Mouse (Mus musculus) myocyte (in vitro differentiated cells): ENCODE data around the gene Krt77. TPM values are rescaled to one million over a fixed set of nuclear protein-coding genes. Genes with fewer than 3 reads are reported as not detected.

Source experiments
- H3K27me3 ChIP-seq: one replicate; pipeline ENCODE4 v1.6.1; 2011; ENCODE audit not compliant: control insufficient read depth, insufficient read depth, insufficient read length
- H3K36me3 ChIP-seq: one replicate; pipeline ENCODE4 v1.6.1; 2011; ENCODE audit not compliant: control insufficient read depth, insufficient read depth
- H3K4me2 ChIP-seq: one replicate; pipeline ENCODE4 v1.6.1; 2011; ENCODE audit warnings: low read depth, control low read depth
- H3K4me3 ChIP-seq: one replicate; pipeline ENCODE4 v1.5.1; 2011; ENCODE audit warnings: mild to moderate bottlenecking, control low read depth, moderate library complexity
- H3K79me2 ChIP-seq: one replicate; pipeline ENCODE4 v1.6.1; 2011; ENCODE audit not compliant: control insufficient read depth, insufficient read depth
- H3ac ChIP-seq: one replicate; pipeline ENCODE4 v1.6.1; 2011; ENCODE audit not compliant: control insufficient read depth, insufficient read length
- CEBPB ChIP-seq: IDR thresholded peaks from 2 replicates; pipeline ENCODE4 v1.6.1; 2011; ENCODE audit warnings: mild to moderate bottlenecking, moderate library complexity; ENCODE audit not compliant: poor library complexity, insufficient read depth, severe bottlenecking
- E2F4 ChIP-seq: IDR thresholded peaks from one replicate; pipeline ENCODE4 v1.6.1; 2011; ENCODE audit warnings: mild to moderate bottlenecking, control low read depth, moderate library complexity; ENCODE audit not compliant: insufficient read depth
- MAX ChIP-seq: IDR thresholded peaks from one replicate; pipeline ENCODE4 v1.6.1; 2011; ENCODE audit warnings: low read depth, mild to moderate bottlenecking, control low read depth
- MYOD1 ChIP-seq, 3 experiments: IDR thresholded peaks; one replicate each; pipeline ENCODE4 v1.6.1; 2011; ENCODE audit warnings: control low read depth in 2 of 3, low read depth in 2 of 3, mild to moderate bottlenecking in 2 of 3, moderate library complexity in 1 of 3; ENCODE audit not compliant: insufficient read length in 2 of 3, control insufficient read depth in 1 of 3
- MYOG ChIP-seq, 3 experiments: IDR thresholded peaks; one replicate each; pipeline ENCODE4 v1.6.1; 2011; ENCODE audit warnings: control low read depth in 2 of 3, low read depth in 2 of 3, mild to moderate bottlenecking in 2 of 3; ENCODE audit not compliant: insufficient read length in 2 of 3, control insufficient read depth in 1 of 3, insufficient read depth in 1 of 3
- POLR2A ChIP-seq: IDR thresholded peaks from one replicate; pipeline ENCODE4 v1.6.1; 2011; ENCODE audit warnings: low read depth, mild to moderate bottlenecking, control low read depth, moderate library complexity; ENCODE audit not compliant: insufficient read length
- POLR2AphosphoS2 ChIP-seq: IDR thresholded peaks from one replicate; pipeline ENCODE4 v1.6.1; 2011; ENCODE audit warnings: low read depth, control low read depth; ENCODE audit not compliant: insufficient read length
- REST ChIP-seq: IDR thresholded peaks from one replicate; pipeline ENCODE4 v1.6.1; 2011; ENCODE audit warnings: mild to moderate bottlenecking, control low read depth, moderate library complexity; ENCODE audit not compliant: insufficient read depth, insufficient read length
- SRF ChIP-seq: IDR thresholded peaks from one replicate; pipeline ENCODE4 v1.6.1; 2011; ENCODE audit warnings: low read depth; ENCODE audit not compliant: control insufficient read depth, insufficient read length
- TCF12 ChIP-seq: IDR thresholded peaks from one replicate; pipeline ENCODE4 v1.6.1; 2011; ENCODE audit warnings: mild to moderate bottlenecking, control low read depth; ENCODE audit not compliant: poor library complexity, insufficient read depth, severe bottlenecking
- TCF3 ChIP-seq: IDR thresholded peaks from one replicate; pipeline ENCODE4 v1.6.1; 2011; ENCODE audit warnings: low read depth, control low read depth; ENCODE audit not compliant: insufficient read length
- USF1 ChIP-seq: IDR thresholded peaks from one replicate; pipeline ENCODE4 v1.6.1; 2011; ENCODE audit warnings: low read depth, mild to moderate bottlenecking, control low read depth, moderate library complexity
- polyA plus RNA-seq: library from polyadenylated mRNA; unstranded; fragments of >200 nt; fragmentation: generic; extraction: Trizol; gene quantifications from one replicate; pipeline ENCODE4 v1.2.1, GENCODE M21; 2012; ENCODE audit warnings: missing spikeins

Gene Krt77
- polyA plus RNA-seq, 1 experiment = not detected

DNA sequence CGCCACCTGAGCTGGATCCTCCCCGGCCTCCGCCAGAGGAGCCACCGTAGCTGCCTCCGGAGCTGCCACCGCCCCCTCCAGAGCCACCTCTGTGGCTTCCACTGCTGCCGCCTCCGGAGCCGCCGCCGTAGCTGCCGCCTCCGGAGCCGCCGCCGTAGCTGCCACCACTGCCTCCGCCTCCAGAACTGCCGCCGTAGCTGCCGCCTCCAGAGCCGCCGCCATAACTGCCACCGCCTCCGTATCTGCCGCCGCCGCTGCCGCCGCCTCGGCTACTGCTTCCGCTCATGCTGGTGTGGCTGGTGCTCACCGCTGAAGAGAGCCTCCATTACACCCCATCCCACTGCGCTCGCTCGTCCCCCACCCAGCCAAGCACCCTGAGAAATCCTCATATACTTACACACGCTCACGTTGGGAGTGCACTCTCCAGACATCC, 23.5 kb downstream of the Krt77 start:
- H3K79me2 ChIP-seq = no peaks in the 10 kb centered on the region
- no peak overlapping the region for H3K4me3 ChIP-seq
- no peak overlapping the region for H3ac ChIP-seq
- no peak overlapping the region for H3K4me2 ChIP-seq
- TF ChIP-seq TCF12 = no peak
- TF ChIP-seq MYOD1 (IDR thresholded peaks at IDR 0.05; ENCODE audit: control insufficient read depth in 1 of 3, insufficient read length in 2 of 3, low read depth in 2 of 3) = no peak
- no peak for TF ChIP-seq MAX
- no peak for TF ChIP-seq SRF
- TF ChIP-seq POLR2A = no peak
- no peak for TF ChIP-seq REST
- TF ChIP-seq POLR2AphosphoS2 = no peak
- no peak for TF ChIP-seq E2F4
- TF ChIP-seq CEBPB = no peak
- no peak for TF ChIP-seq MYOG (IDR thresholded peaks at IDR 0.05; ENCODE audit: control insufficient read depth in 1 of 3, insufficient read depth in 1 of 3, insufficient read length in 2 of 3, low read depth in 2 of 3)
- TF ChIP-seq USF1 = no peak
- no peak for TF ChIP-seq TCF3
- H3K27me3 ChIP-seq = peaks cover 77% of the 10 kb centered on the region
- H3K36me3 ChIP-seq = no peaks in the 10 kb centered on the region

DNA sequence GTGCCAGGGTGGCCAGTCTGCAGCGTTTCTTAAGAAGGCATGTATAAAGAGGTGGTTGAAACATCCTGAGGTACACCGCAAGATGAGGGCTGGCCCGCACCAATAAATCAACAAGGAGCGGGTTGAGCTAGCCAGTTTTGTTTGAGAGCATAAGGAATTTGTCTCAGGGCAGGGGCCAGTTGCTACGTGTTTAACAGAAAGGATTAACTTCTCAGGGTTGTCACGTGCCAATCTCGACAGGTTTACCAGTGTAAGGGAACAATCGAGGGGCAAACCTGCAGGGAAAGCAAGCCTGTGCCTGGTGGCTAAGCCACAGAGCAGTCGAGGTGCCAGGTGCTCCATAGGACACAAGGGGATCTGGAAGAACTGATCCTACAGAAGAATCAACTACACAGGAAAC, 26.3 kb downstream of the Krt77 start:
- Histone ChIP-seq H3K4me2 (no peak overlapping the region), H3K36me3 (no peaks in the 10 kb centered on the region), H3ac (no peak overlapping the region), H3K79me2 (no peaks in the 10 kb centered on the region), H3K4me3 (no peak overlapping the region), H3K27me3 (peaks cover 82% of the 10 kb centered on the region)
- TF ChIP-seq MAX (no peak), MYOD1 (IDR thresholded peaks at IDR 0.05; ENCODE audit: control insufficient read depth in 1 of 3, insufficient read length in 2 of 3, low read depth in 2 of 3) (no peak), REST (no peak), TCF12 (no peak), CEBPB (no peak), POLR2AphosphoS2 (no peak), TCF3 (no peak), MYOG (IDR thresholded peaks at IDR 0.05; ENCODE audit: control insufficient read depth in 1 of 3, insufficient read depth in 1 of 3, insufficient read length in 2 of 3, low read depth in 2 of 3) (no peak)

DNA sequence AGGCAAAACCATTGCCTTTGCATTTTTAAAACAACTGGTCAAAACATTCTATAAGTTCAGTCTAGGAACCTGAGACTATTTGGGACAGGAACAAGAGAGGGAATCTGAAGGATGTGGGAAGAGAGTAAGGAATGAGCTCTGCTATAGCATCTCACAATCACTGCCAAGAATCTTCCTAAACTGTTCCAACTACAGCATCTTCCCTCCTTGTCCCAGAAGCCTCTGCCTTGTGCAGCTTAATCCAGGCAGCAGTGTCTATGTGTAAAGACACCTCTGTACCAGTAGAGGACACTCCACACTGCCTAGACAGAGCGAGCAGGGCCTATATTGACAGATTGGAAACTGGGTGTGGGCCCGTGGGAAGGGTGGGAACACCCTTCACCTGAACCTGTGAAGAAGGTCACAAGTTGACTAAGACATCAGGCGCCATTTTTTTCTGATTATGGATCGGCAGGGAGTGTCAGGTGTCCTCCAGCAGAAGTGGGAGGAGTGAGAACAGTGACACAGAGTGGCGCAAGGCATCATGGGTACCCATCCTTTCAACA, 34.6 kb downstream of the Krt77 start:
- Histone ChIP-seq H3K79me2 (no peaks in the 10 kb centered on the region), H3K4me2 (no peak overlapping the region), H3K36me3 (no peaks in the 10 kb centered on the region), H3K27me3 (peaks cover 74% of the 10 kb centered on the region), H3ac (no peak overlapping the region), H3K4me3 (no peak overlapping the region)
- no peak for TF ChIP-seq REST
- TF ChIP-seq MYOD1 (IDR thresholded peaks at IDR 0.05; ENCODE audit: control insufficient read depth in 1 of 3, insufficient read length in 2 of 3, low read depth in 2 of 3) = no peak
- TF ChIP-seq USF1 = no peak
- TF ChIP-seq MYOG (IDR thresholded peaks at IDR 0.05; ENCODE audit: control insufficient read depth in 1 of 3, insufficient read depth in 1 of 3, insufficient read length in 2 of 3, low read depth in 2 of 3) = no peak
- no peak for TF ChIP-seq SRF
- TF ChIP-seq MAX = no peak
- TF ChIP-seq E2F4 = no peak
- TF ChIP-seq TCF12 = no peak
- TF ChIP-seq TCF3 = no peak

DNA sequence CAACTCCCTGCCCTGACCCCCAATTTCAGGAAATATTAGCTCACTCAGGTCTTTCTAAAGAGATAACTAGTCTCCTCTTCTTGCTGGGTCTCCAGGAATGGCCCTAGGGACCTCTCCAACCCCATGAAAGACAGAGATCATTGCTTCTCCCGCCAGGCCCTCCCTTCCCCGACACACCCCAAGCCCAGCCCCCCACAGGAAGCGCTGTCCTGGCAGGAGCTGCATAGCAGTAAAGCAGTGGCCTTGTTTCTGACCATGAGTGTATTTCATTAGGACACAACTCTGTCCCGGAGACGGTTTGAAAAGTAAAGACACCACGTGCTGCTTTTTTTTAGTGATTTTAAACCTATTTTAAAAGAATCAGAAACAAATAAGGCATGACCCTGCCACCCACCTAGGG, 36.4 kb downstream of the Krt77 start:
- no peak for TF ChIP-seq TCF12
- no peak for TF ChIP-seq POLR2A
- no peak for TF ChIP-seq POLR2AphosphoS2
- TF ChIP-seq TCF3 = no peak
- TF ChIP-seq MYOG (IDR thresholded peaks at IDR 0.05; ENCODE audit: control insufficient read depth in 1 of 3, insufficient read depth in 1 of 3, insufficient read length in 2 of 3, low read depth in 2 of 3) = no peak
- no peak for TF ChIP-seq SRF
- TF ChIP-seq MAX = no peak
- TF ChIP-seq E2F4 = no peak
- TF ChIP-seq REST = no peak
- no peak for TF ChIP-seq CEBPB
- TF ChIP-seq MYOD1 (IDR thresholded peaks at IDR 0.05; ENCODE audit: control insufficient read depth in 1 of 3, insufficient read length in 2 of 3, low read depth in 2 of 3) = no peak
- TF ChIP-seq USF1 = no peak
- H3K4me2 ChIP-seq = no peak overlapping the region
- no peaks in the 10 kb centered on the region for H3K79me2 ChIP-seq
- no peaks in the 10 kb centered on the region for H3K36me3 ChIP-seq
- H3ac ChIP-seq = no peak overlapping the region
- peaks cover 58% of the 10 kb centered on the region for H3K27me3 ChIP-seq
- H3K4me3 ChIP-seq = no peak overlapping the region

DNA sequence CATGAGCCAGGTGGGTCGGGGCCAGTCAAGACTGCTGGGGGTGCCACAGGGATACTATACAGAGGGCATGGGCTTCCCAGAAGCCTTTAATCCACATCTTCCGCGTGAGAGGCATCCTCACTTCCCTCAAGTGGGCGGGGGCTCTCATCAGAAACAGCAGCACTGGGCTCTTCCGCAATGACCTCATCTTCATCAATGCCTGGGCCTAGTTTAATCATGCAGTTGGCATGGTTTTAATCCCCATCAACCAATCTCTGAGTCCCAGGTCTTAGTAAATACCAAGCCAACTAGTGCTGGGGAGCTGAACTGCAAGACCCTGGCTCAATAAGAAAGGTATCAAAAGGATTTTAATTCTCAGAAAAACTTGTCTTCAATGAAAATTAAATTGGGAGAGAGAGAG, 40.1 kb downstream of the Krt77 start:
- H3K36me3 ChIP-seq = no peaks in the 10 kb centered on the region
- H3ac ChIP-seq = no peak overlapping the region
- H3K79me2 ChIP-seq = no peaks in the 10 kb centered on the region
- H3K4me2 ChIP-seq = no peak overlapping the region
- H3K4me3 ChIP-seq = no peak overlapping the region
- TF ChIP-seq TCF12 = no peak
- no peak for TF ChIP-seq POLR2AphosphoS2
- TF ChIP-seq E2F4 = no peak
- TF ChIP-seq MYOG (IDR thresholded peaks at IDR 0.05; ENCODE audit: control insufficient read depth in 1 of 3, insufficient read depth in 1 of 3, insufficient read length in 2 of 3, low read depth in 2 of 3) = no peak
- no peak for TF ChIP-seq USF1
- peaks cover 52% of the 10 kb centered on the region for H3K27me3 ChIP-seq
